Mouse (Mus musculus) cerebellum, adult 2 months (tissue): Measurements from ENCODE around the gene Cdk5rap3. TPM values are rescaled to one million over a fixed set of nuclear protein-coding genes. Genes with fewer than 3 reads are reported as not detected.
A peak's percentile ranks its signal among the peaks of the same experiment; 100 is the strongest.

Experiments
- DNase-seq, 2 experiments: peaks; one replicate each; pipeline ENCODE4 v3.0.0; 2021
- H3K27ac ChIP-seq: fragments of 200-500 bp; 2 replicates; pipeline ENCODE4 v1.5.1; 2012; ENCODE audit warnings: low read length, control low read depth, inconsistent platforms; ENCODE audit not compliant: insufficient read depth
- H3K27me3 ChIP-seq: fragments of 200-500 bp; 2 replicates; pipeline ENCODE4 v1.6.1; 2012; ENCODE audit warnings: inconsistent platforms, mild to moderate bottlenecking, low read length, moderate library complexity; ENCODE audit not compliant: control insufficient read depth, insufficient read depth
- H3K4me1 ChIP-seq: fragments of 200-500 bp; 2 replicates; pipeline ENCODE4 v1.6.1; 2011; ENCODE audit warnings: low read length; ENCODE audit not compliant: control insufficient read depth, insufficient read depth
- H3K4me3 ChIP-seq: fragments of 200-500 bp; replicated peaks from 2 replicates; pipeline ENCODE3; 2011; ENCODE audit warnings: mild to moderate bottlenecking, low read depth, low read length, control low read depth; ENCODE audit not compliant: insufficient read depth
- CTCF ChIP-seq: fragments of 200-500 bp; IDR thresholded peaks from 2 replicates; pipeline ENCODE4 v1.5.1; 2011; ENCODE audit warnings: low read depth, mild to moderate bottlenecking, control low read depth, low read length, moderate library complexity, borderline replicate concordance; ENCODE audit not compliant: insufficient read depth
- POLR2A ChIP-seq: fragments of 200-500 bp; IDR thresholded peaks from 2 replicates; pipeline ENCODE4 v1.6.1; 2011; ENCODE audit warnings: low read length, control low read depth, borderline replicate concordance; ENCODE audit not compliant: insufficient read depth
- WGBS: fragments of 180-500 bp; shearing (Covaris S2); methylation state at CpG from one replicate; pipeline ENCODE4 v1.1.7; 2018; 5-methylcytosine and 5-hydroxymethylcytosine counted together
- polyA plus RNA-seq: library from polyadenylated mRNA; depleted of rRNA; stranded (reverse); fragments of >200 nt; gene quantifications from 2 replicates; pipeline ENCODE4 v1.2.3, GENCODE M21; 2012

Gene Cdk5rap3
- polyA plus RNA-seq, 1 experiment, result 40.7 TPM

DNA sequence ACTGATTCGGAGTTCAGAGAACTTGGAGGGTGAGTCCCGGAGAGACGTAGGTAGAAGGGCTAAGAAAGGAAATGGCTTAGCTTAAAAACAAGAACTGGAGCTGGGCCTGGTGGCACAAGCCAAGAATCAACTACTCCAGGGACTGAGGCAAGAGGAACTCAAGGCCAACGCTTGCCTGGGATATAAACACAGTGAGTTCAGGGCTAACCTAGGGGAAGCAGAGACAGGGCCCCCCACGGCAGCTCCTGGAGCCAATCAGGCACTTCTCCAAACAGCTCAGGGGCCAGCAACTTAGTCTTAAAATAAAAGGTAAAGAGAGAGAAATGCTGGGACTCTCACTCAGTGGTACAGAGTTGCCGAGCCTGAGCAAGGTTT lies 22.1 kb upstream of the Cdk5rap3 start:
- Histone ChIP-seq H3K27me3 (no peaks in the 10 kb centered on the region), H3K27ac (no peak overlapping the region), H3K4me3 (no peak overlapping the region), H3K4me1 (no peaks in the 10 kb centered on the region)
- 81% methylated on average over 6 of the region's 6 CpGs for WGBS
- TF ChIP-seq CTCF, result no peak
- TF ChIP-seq POLR2A, result no peak
- no peak for DNase-seq

DNA sequence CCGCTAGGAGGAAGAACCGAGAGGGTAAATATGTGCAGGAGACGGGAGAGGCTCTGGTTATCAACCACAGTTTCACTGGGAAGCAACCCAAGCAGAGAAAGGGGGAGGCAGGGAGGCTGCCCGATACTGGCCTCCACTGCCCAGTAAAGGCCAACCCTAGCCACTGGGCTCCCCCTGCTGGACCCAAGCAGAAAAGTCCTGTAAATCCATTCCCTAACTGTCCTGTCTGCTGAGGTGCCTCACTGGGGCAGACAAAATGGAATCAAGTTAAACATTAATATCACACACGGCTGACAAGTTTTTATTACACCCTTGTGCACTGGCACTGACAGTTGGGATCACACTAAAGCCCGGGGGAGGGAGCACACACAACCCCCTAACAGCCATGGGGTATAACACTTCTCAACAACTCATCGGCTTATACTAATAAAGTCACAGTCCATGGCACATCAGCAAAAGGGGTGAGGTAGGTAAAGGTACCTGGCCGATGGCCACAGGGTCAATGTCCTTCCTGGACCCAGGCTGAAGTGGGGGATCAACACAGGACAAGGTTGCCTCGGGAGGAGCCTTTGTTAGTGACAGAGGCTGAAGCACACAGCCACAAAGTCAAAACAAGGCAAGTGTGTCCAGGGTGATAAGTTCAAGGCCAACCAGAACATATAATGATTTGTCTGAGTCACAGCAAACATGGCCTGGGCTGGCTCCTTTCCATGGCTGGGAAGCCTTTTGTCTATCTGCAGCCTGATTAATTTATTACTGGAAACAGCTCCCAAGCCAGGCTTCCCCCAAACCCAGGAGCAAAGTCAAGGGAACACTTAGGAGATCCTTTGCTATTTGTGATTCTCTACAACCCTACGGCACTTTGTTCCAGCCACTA lies 21.5 kb upstream of the Cdk5rap3 start:
- 55% methylated on average over 10 of the region's 10 CpGs for WGBS
- peak; percentile 57; the same call in 1 of the 2 replicates for TF ChIP-seq CTCF
- no peak for TF ChIP-seq POLR2A
- Histone ChIP-seq H3K27me3 (no peaks in the 10 kb centered on the region), H3K27ac (no peak overlapping the region), H3K4me3 (no peak overlapping the region), H3K4me1 (no peaks in the 10 kb centered on the region)
- DNase-seq, result peak in 1 of 2 experiments; percentile 41

GRCm38 (mm10) chr11:96935872-96936650 lies 19.8 kb upstream of the Cdk5rap3 start:
- no peak for TF ChIP-seq POLR2A
- no peak for TF ChIP-seq CTCF
- no peak for DNase-seq
- 87% methylated on average over 9 of the region's 9 CpGs for WGBS
- Histone ChIP-seq H3K27me3 (no peaks in the 10 kb centered on the region), H3K27ac (no peak overlapping the region), H3K4me1 (no peaks in the 10 kb centered on the region), H3K4me3 (no peak overlapping the region)

DNA sequence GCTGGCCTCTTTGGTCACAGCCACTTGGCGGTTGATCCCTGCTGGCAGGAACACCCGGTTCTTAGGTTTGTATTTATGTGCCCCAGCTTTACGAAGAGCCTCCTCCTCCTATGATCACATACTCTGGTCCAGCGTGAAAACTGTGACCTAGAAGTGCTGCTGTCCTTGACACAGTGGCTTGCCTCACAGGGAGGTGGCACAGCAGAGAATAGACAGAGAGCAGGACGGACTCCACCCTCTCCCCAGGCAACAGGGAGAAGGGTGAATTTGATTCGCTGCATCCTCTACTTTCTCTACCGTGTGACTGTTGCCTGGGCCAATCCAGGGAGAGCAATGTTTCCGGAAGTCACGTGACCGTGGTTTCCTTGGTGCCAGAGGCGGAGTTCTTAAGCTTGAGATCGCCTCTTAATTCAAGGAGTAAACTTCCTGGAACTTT lies 18.6 kb upstream of the Cdk5rap3 start:
- TF ChIP-seq CTCF (no peak), POLR2A (no peak)
- no peak for DNase-seq
- Histone ChIP-seq H3K27me3 (no peaks in the 10 kb centered on the region), H3K4me1 (no peaks in the 10 kb centered on the region), H3K27ac (no peak overlapping the region; the same call in 1 of the 2 replicates), H3K4me3 (no peak overlapping the region)
- WGBS, result 31% methylated on average over 12 of the region's 12 CpGs

- Histone ChIP-seq H3K27ac (no peak overlapping the region), H3K27me3 (no peaks in the 10 kb centered on the region), H3K4me3 (no peak overlapping the region), H3K4me1 (no peaks in the 10 kb centered on the region)
- DNase-seq, result no peak
- WGBS, result 94% methylated on average over 13 of the region's 13 CpGs
- TF ChIP-seq POLR2A (no peak), CTCF (no peak)
Measured at GRCm38 (mm10) chr11:96933562-96934276, 17.4 kb upstream of the Cdk5rap3 start.

DNA sequence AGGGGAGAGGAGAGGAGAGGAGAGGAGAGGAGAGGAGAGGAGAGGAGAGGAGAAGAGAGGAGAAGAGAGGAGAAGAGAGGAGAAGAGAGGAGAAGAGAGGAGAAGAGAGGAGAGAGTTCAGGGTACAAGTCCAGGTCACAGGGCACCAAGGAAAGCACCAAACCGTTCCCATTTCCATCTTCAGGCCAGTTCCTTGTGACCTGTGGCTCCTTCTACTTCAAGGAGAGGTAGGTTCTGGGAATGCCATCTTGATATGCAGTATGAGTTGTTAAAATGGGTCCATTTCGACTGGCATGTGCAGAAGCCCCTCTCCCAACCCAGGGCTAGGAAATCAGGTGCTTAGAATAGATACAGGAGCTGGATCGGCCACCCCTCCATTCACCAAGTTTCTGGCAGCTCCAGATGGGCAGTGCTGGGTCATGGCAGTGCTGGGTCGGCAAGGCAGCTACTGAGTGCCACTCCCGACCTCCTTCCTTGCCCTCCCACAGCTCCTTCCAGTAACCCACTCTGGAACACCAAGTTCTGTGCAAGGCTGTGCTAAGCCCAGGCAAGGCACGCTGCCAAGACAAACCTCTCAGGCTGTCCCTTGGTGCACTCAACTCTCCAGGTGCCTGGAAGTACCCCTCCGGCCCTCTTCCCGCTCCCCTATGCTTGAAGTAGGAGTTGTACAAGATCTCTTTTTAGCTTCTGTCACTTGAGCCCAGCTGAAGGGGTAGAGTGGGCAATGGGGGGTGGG lies 15.2 kb upstream of the Cdk5rap3 start:
- no peak overlapping the region for H3K27ac ChIP-seq
- no peak overlapping the region for H3K4me3 ChIP-seq
- no peaks in the 10 kb centered on the region for H3K4me1 ChIP-seq
- DNase-seq, result no peak
- TF ChIP-seq POLR2A (no peak), CTCF (no peak)
- H3K27me3 ChIP-seq, result no peaks in the 10 kb centered on the region
- WGBS, result 53% methylated on average over 8 of the region's 8 CpGs

DNA sequence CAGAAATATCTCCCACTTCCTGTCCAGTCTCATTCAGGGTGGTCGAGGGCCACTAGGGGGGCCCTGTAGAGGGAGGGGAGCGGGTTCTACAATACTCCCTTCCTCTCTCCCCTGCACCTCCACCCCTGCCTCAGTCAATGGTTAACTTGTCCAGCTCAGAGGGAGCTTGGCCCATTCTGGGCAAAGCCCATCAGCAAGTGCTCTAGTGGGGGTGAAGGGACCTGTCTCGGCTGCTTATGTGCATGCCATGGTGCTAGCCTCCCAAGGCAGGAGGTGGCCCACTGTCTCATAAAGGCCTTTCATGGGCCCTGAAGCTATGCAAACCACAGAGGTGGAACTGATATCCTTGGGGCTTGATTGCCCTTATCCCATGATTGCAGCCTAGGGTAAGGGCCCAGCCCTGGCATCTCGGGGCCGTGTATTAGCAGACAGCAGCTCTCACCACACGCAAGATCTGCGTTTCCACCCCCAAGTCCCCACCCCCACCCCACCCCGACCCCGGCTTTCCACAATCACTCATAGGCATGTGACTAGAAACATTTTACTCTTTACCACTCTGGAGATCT lies 13.6 kb upstream of the Cdk5rap3 start:
- Histone ChIP-seq H3K27ac (no peak overlapping the region), H3K27me3 (no peaks in the 10 kb centered on the region), H3K4me1 (no peaks in the 10 kb centered on the region), H3K4me3 (no peak overlapping the region)
- 65% methylated on average over 9 of the region's 9 CpGs for WGBS
- TF ChIP-seq POLR2A (no peak), CTCF (no peak)
- no peak for DNase-seq
